Mouse (Mus musculus) right cerebral cortex, adult 2 months (tissue): ENCODE results near the gene Zfp553.
"Not testable (repeated sequence)": the region's sequence is repeated elsewhere in the genome, so short reads cannot be mapped to it uniquely, and the experiment has no call there.

Source experiments
- DNase-seq, 2 experiments: peaks; one replicate each; pipeline ENCODE4 v3.0.0; 2021 to 2022; ENCODE audit warnings: low spot score in 2 of 2

Zfp553 gene

GRCm38 (mm10) chr7:127233368-127233749, 498 bp downstream of the Zfp553 start:
- peak in 1 of 2 experiments; percentile 47 for DNase-seq

GRCm38 (mm10) chr7:127233765-127234164, 904 bp downstream of the Zfp553 start:
- no peak for DNase-seq

DNA sequence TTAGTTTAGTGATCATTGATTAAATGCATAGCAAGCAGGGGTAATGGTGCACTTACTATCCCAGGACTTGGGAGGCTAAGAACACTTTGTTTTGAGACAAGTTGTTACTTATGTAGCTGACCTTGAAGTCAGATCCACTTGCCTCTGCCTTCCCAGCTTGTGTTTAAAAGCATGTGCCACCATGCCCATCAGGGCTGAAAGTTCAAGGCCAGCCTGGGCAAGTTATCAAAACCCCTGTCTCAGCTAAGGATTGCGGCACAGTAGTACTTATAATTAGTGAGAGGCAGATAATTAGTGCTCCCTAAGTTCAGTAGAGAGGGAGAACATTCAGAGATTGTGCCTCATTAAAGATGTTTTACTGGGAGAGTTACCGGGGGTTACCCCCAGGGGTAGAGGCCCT, 1.9 kb downstream of the Zfp553 start:
- no peak for DNase-seq

GRCm38 (mm10) chr7:127243361-127243867, 10.6 kb downstream of the Zfp553 start:
- no peak for DNase-seq

DNA sequence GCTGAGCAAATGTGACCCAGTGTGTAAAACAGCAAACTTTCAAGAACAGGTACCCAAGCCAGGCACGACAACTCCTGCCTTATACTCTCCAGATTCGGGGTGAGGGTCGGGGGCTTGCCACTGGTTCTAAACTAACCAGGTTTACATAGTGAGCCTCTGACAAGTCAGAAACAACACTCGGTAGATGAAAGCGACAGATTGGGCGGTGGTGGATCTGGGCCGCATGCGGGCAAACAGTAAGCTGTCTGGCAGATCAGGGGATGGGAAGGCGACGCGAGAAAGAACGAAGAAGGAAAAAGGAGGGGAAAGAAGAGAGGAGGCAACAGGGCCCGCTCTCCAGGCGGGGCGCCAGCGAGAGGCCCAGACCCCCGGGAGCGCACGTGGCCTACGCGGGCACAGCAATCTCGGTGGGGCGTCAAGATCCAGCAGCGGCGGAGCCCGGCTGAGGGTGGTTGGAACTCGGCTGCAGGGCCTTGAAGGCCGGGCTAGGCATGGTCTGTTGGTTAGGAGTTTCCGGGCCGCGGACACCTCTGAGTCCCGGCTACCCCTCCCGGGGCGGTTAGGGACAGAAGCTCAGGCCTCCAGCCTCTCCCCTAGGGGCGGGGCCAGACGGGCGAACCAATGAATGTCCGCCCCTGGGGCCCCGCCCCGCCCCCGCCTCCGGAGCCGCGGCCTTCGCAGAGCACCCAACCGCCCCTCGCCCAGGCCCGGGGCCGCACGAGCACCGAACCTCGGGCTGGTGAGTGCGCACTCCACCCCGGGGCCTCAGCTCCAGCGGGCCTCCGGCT, 11.2 kb downstream of the Zfp553 start, which contains the start of gene Zfp771:
Gene Zfp771 (plus strand): TSS at position 405 of the 788 bp plus-strand sequence.
- peak; percentile 89 to 93 for DNase-seq

DNA sequence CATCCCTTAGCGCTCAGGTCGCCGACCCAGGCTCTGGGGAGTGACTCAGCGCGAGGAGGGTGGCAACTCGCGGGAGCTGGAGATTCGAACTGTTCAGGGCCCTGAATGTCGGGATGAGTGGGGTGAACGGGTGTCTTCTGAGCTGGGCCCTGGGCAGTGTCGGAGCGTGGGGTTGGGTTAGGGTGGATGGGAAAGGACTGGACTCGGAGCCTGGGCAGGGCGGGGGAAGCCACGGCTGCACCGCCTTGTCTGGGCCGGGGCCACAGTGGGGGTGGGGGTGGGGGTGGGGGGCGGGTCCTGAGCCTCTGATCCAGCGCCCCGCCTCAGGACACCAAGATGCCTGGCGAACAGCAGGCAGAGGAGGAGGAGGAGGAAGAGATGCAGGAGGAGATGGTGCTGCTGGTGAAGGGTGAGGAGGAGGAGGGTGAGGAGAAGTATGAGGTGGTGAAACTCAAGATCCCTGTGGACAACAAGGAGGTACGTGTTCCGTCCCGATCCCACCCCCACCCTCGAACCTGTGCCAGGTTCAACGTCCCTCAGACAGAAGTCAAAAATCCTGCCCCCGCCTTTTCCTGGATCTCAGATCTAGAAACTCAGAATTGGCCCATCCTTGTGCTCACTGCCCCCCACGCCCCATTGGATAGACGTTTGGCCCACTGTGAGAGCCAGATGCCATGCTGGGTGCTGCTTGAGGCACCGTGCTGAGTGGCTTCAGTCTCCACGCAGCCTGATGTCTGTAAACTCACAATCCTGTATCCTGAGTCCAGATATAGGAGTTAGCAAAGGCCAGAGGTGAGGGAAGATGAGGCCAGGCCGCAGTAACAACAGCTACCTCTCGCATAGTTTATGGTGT, 12.0 kb downstream of the Zfp553 start:
- no peak for DNase-seq

DNA sequence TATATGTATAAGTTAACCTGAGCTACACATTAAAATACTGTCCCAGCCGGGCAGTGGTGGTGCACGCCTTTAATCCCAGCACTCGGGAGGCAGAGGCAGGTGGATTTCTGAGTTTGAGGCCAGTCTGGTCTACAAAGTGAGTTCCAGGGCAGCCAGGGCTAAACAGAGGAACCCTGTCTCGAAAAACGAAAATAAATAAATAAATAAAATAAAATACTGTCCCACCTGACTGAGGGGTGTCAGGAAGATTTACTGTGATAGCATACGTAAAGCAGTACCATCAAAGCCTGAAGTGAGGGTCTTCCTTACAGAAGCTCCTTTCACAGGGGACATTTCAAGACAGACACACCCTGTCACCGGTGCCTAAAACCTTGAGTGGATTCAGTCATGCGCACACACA, 17.6 kb downstream of the Zfp553 start:
- not testable (repeated sequence) for DNase-seq

DNA sequence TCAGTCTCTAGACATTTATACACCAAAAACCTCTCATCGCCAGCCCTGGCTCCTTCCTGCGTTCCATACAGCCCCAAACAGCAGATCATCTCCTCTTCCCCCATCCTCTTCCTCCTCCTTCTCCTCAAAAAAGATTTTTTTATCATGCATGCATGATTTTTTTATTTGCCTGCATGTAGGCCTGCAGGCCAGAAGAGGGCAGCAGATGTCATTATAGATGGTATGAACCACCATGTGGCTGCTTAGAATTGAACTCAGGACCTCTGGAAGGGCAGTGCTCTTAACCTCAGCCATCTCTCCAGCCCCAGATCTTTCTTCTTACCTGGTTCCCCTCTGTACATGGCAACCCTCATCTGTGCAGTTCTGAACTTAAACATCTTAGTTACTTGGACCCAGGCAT, 19.6 kb downstream of the Zfp553 start:
- DNase-seq: no peak

- no peak for DNase-seq
Observed at GRCm38 (mm10) chr7:127253341-127253740, 20.5 kb downstream of the Zfp553 start.

- DNase-seq: peak; percentile 94
Observed at GRCm38 (mm10) chr7:127253821-127254769, 21.2 kb downstream of the Zfp553 start.

GRCm38 (mm10) chr7:127255008-127255407, 22.1 kb downstream of the Zfp553 start:
- no peak for DNase-seq

DNA sequence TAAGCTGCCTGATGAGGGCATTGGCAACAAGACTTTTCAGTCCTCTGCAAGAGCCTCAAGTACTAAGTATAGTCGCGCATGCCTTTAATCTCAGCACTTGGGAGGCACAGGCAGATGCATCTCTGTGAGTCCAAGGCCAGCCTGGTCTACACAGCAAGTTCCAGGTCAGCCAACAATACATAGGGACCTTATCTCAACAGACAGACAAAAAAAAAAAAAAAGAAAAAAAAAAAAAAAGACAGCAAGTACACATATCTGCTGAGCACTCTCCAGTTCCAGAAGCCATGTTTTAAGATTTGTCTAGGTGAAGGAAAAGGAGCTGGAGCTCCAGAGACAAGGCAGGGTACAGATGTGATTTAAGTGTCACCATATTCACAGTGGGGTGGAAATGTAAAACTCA, 23.1 kb downstream of the Zfp553 start:
- no peak for DNase-seq

GRCm38 (mm10) chr7:127256518-127256917, 23.7 kb downstream of the Zfp553 start:
- DNase-seq: no peak

GRCm38 (mm10) chr7:127259186-127259905, 26.5 kb downstream of the Zfp553 start:
- DNase-seq: peak in 1 of 2 experiments; percentile 28

DNA sequence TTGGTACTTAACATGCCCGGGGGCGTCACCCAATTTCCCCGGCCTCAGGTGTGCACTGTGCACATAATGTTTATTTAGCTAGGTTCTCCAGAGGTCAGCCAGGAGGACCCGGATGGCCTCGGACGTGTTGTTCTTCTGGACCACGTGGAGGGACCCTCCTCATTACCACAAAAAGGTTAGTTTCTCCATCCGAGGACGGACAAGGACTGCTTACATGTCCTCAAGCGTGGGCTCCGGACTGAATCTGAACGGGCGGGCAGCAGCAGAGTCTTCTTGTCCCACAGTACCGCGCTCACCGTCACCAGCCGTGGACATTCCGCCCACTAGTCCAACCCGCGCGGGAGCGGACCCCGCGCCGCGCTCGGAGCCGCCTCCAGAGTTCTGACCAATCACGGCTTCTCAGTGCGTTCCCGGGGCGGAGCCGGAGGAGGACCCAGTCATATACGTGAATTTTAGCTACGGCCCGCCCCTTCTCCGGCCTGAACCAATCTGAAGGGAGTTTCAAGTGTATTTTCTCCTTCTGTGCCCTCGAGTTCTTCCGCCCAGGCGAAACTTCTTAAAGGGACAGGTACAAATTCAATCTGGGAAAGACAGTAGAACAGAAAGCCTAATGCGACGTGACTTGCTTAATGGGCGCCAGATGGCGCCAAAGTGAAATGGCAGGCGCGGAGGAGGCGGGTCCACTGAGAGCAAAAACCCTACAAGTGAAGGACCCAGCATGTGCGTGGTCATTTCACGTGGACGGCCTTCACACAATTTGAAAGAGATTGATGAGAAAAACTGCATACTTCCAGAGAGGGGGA, 27.6 kb downstream of the Zfp553 start, which contains the start of gene Dctpp1:
Gene Dctpp1 (minus strand): TSS at position 401 of the 803 bp plus-strand sequence.
- DNase-seq: peak; percentile 98 to 99

- no peak for DNase-seq
Observed at GRCm38 (mm10) chr7:127262218-127262961, 29.5 kb downstream of the Zfp553 start.

DNA sequence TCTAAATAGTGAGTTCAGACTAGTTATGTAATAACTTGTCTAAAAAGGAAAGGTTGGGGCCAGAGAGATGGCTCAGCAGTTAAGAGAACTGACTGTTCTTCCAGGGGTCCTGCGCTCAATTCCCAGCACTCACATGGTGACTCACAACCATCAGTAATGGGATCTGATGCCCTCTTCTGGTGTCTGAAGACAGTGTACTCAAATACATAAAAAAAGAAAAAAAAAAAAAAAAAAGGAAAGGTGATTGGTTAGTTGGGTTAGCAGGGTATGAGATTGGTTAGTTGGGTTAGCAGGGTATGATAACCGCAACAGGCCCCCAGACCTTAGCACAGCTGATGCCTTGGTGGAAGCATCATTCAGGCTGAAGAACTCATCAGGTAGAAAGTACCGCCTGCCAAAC, 30.7 kb downstream of the Zfp553 start:
- DNase-seq: no peak

- no peak for DNase-seq
Observed at GRCm38 (mm10) chr7:127270256-127270655, 37.4 kb downstream of the Zfp553 start.

GRCm38 (mm10) chr7:127270666-127271065, 37.8 kb downstream of the Zfp553 start:
- no peak for DNase-seq
